Mouse (Mus musculus): Measurements from ENCODE around the gene Hs2st1. TPM values are rescaled to one million over a fixed set of nuclear protein-coding genes. Genes with fewer than 3 reads are reported as not detected.

Hs2st1 gene
- polyA plus RNA-seq, 1 experiment from 2014 or later, result 16.3 TPM

GRCm38 (mm10) chr3:144548186-144548845 is 21.7 kb downstream of the Hs2st1 start:
- no peaks in the 10 kb centered on the region for H3K27me3 ChIP-seq (replicated peaks; ENCODE audit: control insufficient read depth, insufficient read depth, low read length)
- H3K27ac ChIP-seq (ENCODE audit: low read length), result peak overlapping the region; percentile 58
- no peak overlapping the region for H3K9ac ChIP-seq (replicated peaks; ENCODE audit: low read depth, low read length)
- peaks cover 34% of the 10 kb centered on the region for H3K4me1 ChIP-seq (replicated peaks; ENCODE audit: control insufficient read depth, insufficient read depth, low read length)
- 0 out of 2 replicates have a peak, but pooled peaks have one; percentile 9 for ATAC-seq
- no peaks in the 10 kb centered on the region for H3K36me3 ChIP-seq (ENCODE audit: control insufficient read depth, insufficient read depth)
- 82% methylated on average over 7 of the region's 7 CpGs for WGBS
- no peak overlapping the region for H3K4me2 ChIP-seq (ENCODE audit: low read length)
- H3K4me3 ChIP-seq (replicated peaks; ENCODE audit: low read length), result no peak overlapping the region
- H3K9me3 ChIP-seq (ENCODE audit: control insufficient read depth, low read length), result no peaks in the 10 kb centered on the region

GRCm38 (mm10) chr3:144546490-144546889 is 23.5 kb downstream of the Hs2st1 start:
- peak; percentile 58 for ATAC-seq
- 5% methylated on average over 4 of the region's 4 CpGs for WGBS
- Histone ChIP-seq H3K36me3 (ENCODE audit: control insufficient read depth, insufficient read depth) (no peaks in the 10 kb centered on the region), H3K9ac (replicated peaks; ENCODE audit: low read depth, low read length) (no peak overlapping the region), H3K9me3 (ENCODE audit: control insufficient read depth, low read length) (no peaks in the 10 kb centered on the region), H3K4me3 (replicated peaks; ENCODE audit: low read length) (no peak overlapping the region), H3K27me3 (replicated peaks; ENCODE audit: control insufficient read depth, insufficient read depth, low read length) (no peaks in the 10 kb centered on the region), H3K4me2 (ENCODE audit: low read length) (no peak overlapping the region), H3K4me1 (replicated peaks; ENCODE audit: control insufficient read depth, insufficient read depth, low read length) (peaks cover 31% of the 10 kb centered on the region), H3K27ac (ENCODE audit: low read length) (peak overlapping the region; percentile 13; the same call in 1 of the 2 replicates)

- Histone ChIP-seq H3K9me3 (ENCODE audit: control insufficient read depth, low read length) (no peaks in the 10 kb centered on the region), H3K27me3 (replicated peaks; ENCODE audit: control insufficient read depth, insufficient read depth, low read length) (no peaks in the 10 kb centered on the region), H3K4me1 (replicated peaks; ENCODE audit: control insufficient read depth, insufficient read depth, low read length) (peaks cover 24% of the 10 kb centered on the region), H3K36me3 (ENCODE audit: control insufficient read depth, insufficient read depth) (no peaks in the 10 kb centered on the region), H3K4me2 (ENCODE audit: low read length) (no peak overlapping the region; the same call in 1 of the 2 replicates), H3K9ac (replicated peaks; ENCODE audit: low read depth, low read length) (no peak overlapping the region), H3K27ac (ENCODE audit: low read length) (peak overlapping the region; percentile 6; the same call in 1 of the 2 replicates), H3K4me3 (replicated peaks; ENCODE audit: low read length) (no peak overlapping the region)
- WGBS, result 3% methylated on average over 4 of the region's 4 CpGs
- peak; percentile 45 for ATAC-seq
These were observed 24.1 kb downstream of the Hs2st1 start for GRCm38 (mm10) chr3:144545832-144546231.

GRCm38 (mm10) chr3:144545152-144545551 is 24.8 kb downstream of the Hs2st1 start:
- Histone ChIP-seq H3K9me3 (ENCODE audit: control insufficient read depth, low read length) (no peaks in the 10 kb centered on the region), H3K36me3 (ENCODE audit: control insufficient read depth, insufficient read depth) (no peaks in the 10 kb centered on the region), H3K4me1 (replicated peaks; ENCODE audit: control insufficient read depth, insufficient read depth, low read length) (peaks cover 24% of the 10 kb centered on the region), H3K4me2 (ENCODE audit: low read length) (no peak overlapping the region), H3K27me3 (replicated peaks; ENCODE audit: control insufficient read depth, insufficient read depth, low read length) (no peaks in the 10 kb centered on the region), H3K9ac (replicated peaks; ENCODE audit: low read depth, low read length) (no peak overlapping the region), H3K4me3 (replicated peaks; ENCODE audit: low read length) (no peak overlapping the region), H3K27ac (ENCODE audit: low read length) (no peak overlapping the region)
- WGBS, result 44% methylated on average over 7 of the region's 7 CpGs
- no peak for ATAC-seq

GRCm38 (mm10) chr3:144541906-144542438 is 28.0 kb downstream of the Hs2st1 start:
- H3K36me3 ChIP-seq (ENCODE audit: control insufficient read depth, insufficient read depth), result no peaks in the 10 kb centered on the region
- peaks cover 27% of the 10 kb centered on the region for H3K4me1 ChIP-seq (replicated peaks; ENCODE audit: control insufficient read depth, insufficient read depth, low read length)
- no peak overlapping the region for H3K9ac ChIP-seq (replicated peaks; ENCODE audit: low read depth, low read length)
- no peaks in the 10 kb centered on the region for H3K9me3 ChIP-seq (ENCODE audit: control insufficient read depth, low read length)
- WGBS, result 70% methylated on average over 6 of the region's 6 CpGs
- H3K4me2 ChIP-seq (ENCODE audit: low read length), result no peak overlapping the region
- H3K27me3 ChIP-seq (replicated peaks; ENCODE audit: control insufficient read depth, insufficient read depth, low read length), result no peaks in the 10 kb centered on the region
- ATAC-seq, result no peak
- no peak overlapping the region for H3K4me3 ChIP-seq (replicated peaks; ENCODE audit: low read length)
- H3K27ac ChIP-seq (ENCODE audit: low read length), result no peak overlapping the region

- Histone ChIP-seq H3K9me3 (ENCODE audit: control insufficient read depth, low read length) (no peaks in the 10 kb centered on the region), H3K4me3 (replicated peaks; ENCODE audit: low read length) (no peak overlapping the region), H3K27me3 (replicated peaks; ENCODE audit: control insufficient read depth, insufficient read depth, low read length) (no peaks in the 10 kb centered on the region), H3K36me3 (ENCODE audit: control insufficient read depth, insufficient read depth) (no peaks in the 10 kb centered on the region), H3K9ac (replicated peaks; ENCODE audit: low read depth, low read length) (no peak overlapping the region), H3K4me2 (ENCODE audit: low read length) (no peak overlapping the region), H3K4me1 (replicated peaks; ENCODE audit: control insufficient read depth, insufficient read depth, low read length) (peaks cover 19% of the 10 kb centered on the region), H3K27ac (ENCODE audit: low read length) (no peak overlapping the region)
- no peak for ATAC-seq
- 80% methylated on average over 3 of the region's 3 CpGs for WGBS
These were observed 29.2 kb downstream of the Hs2st1 start for GRCm38 (mm10) chr3:144540805-144541204.

GRCm38 (mm10) chr3:144539051-144539450 is 30.9 kb downstream of the Hs2st1 start:
- ATAC-seq, result no peak
- Histone ChIP-seq H3K9me3 (ENCODE audit: control insufficient read depth, low read length) (no peaks in the 10 kb centered on the region), H3K27ac (ENCODE audit: low read length) (no peak overlapping the region), H3K4me2 (ENCODE audit: low read length) (no peak overlapping the region), H3K36me3 (ENCODE audit: control insufficient read depth, insufficient read depth) (no peaks in the 10 kb centered on the region), H3K9ac (replicated peaks; ENCODE audit: low read depth, low read length) (no peak overlapping the region), H3K4me1 (replicated peaks; ENCODE audit: control insufficient read depth, insufficient read depth, low read length) (peaks cover 12% of the 10 kb centered on the region; the same call in 1 of the 2 replicates), H3K27me3 (replicated peaks; ENCODE audit: control insufficient read depth, insufficient read depth, low read length) (no peaks in the 10 kb centered on the region), H3K4me3 (replicated peaks; ENCODE audit: low read length) (no peak overlapping the region)
- WGBS, result 79% methylated on average over 3 of the region's 3 CpGs

- Histone ChIP-seq H3K4me1 (replicated peaks; ENCODE audit: control insufficient read depth, insufficient read depth, low read length) (peaks cover 14% of the 10 kb centered on the region), H3K27ac (ENCODE audit: low read length) (no peak overlapping the region), H3K27me3 (replicated peaks; ENCODE audit: control insufficient read depth, insufficient read depth, low read length) (no peaks in the 10 kb centered on the region), H3K4me3 (replicated peaks; ENCODE audit: low read length) (no peak overlapping the region), H3K9ac (replicated peaks; ENCODE audit: low read depth, low read length) (no peak overlapping the region), H3K4me2 (ENCODE audit: low read length) (no peak overlapping the region), H3K9me3 (ENCODE audit: control insufficient read depth, low read length) (no peaks in the 10 kb centered on the region), H3K36me3 (ENCODE audit: control insufficient read depth, insufficient read depth) (no peaks in the 10 kb centered on the region)
- WGBS, result 53% methylated on average over 7 of the region's 7 CpGs
- ATAC-seq, result peak; percentile 61
These were observed 32.7 kb downstream of the Hs2st1 start for GRCm38 (mm10) chr3:144537078-144537855.

GRCm38 (mm10) chr3:144535056-144535455 is 34.9 kb downstream of the Hs2st1 start:
- Histone ChIP-seq H3K4me1 (replicated peaks; ENCODE audit: control insufficient read depth, insufficient read depth, low read length) (peaks cover 25% of the 10 kb centered on the region), H3K27ac (ENCODE audit: low read length) (no peak overlapping the region), H3K9me3 (ENCODE audit: control insufficient read depth, low read length) (no peaks in the 10 kb centered on the region), H3K27me3 (replicated peaks; ENCODE audit: control insufficient read depth, insufficient read depth, low read length) (no peaks in the 10 kb centered on the region), H3K4me3 (replicated peaks; ENCODE audit: low read length) (no peak overlapping the region), H3K36me3 (ENCODE audit: control insufficient read depth, insufficient read depth) (no peaks in the 10 kb centered on the region), H3K9ac (replicated peaks; ENCODE audit: low read depth, low read length) (no peak overlapping the region), H3K4me2 (ENCODE audit: low read length) (no peak overlapping the region)
- WGBS, result 94% methylated on average over 4 of the region's 4 CpGs
- ATAC-seq, result no peak

Data from forebrain, embryonic 16.5 days (tissue).